Mouse (Mus musculus) layer of hippocampus, postnatal 25 days (tissue): ENCODE results near the gene Unc13b. TPM values are rescaled to one million over a fixed set of nuclear protein-coding genes. Genes with fewer than 3 reads are reported as not detected.
A peak's percentile ranks its signal among the peaks of the same experiment; 100 is the strongest.

Source experiments
- DNase-seq, 2 experiments: peaks; one replicate each; pipeline ENCODE4 v3.0.0; 2022; ENCODE audit warnings: mixed read lengths in 2 of 2, low spot score in 1 of 2; ENCODE audit errors: extremely low spot score in 1 of 2
- total RNA-seq, 2 experiments: library from RNA; stranded (reverse); gene quantifications; 2 replicates each; pipeline ENCODE4 v1.2.3; 2021

Unc13b gene
- total RNA-seq, 2 experiments from 2014 or later = 32.7 to 49.6 TPM

GRCm38 (mm10) chr4:43205571-43205970 is 146.8 kb downstream of the Unc13b start:
- DNase-seq = no peak

GRCm38 (mm10) chr4:43206989-43207388 is 148.2 kb downstream of the Unc13b start:
- no peak for DNase-seq

GRCm38 (mm10) chr4:43209081-43209579 is 150.4 kb downstream of the Unc13b start:
- DNase-seq = peak; percentile 35 to 45

GRCm38 (mm10) chr4:43209673-43210072 is 150.9 kb downstream of the Unc13b start:
- no peak for DNase-seq

- no peak for DNase-seq
These were observed 157.7 kb downstream of the Unc13b start for GRCm38 (mm10) chr4:43216491-43216890.

- no peak for DNase-seq
These were observed 159.2 kb downstream of the Unc13b start for GRCm38 (mm10) chr4:43217997-43218396.

GRCm38 (mm10) chr4:43231821-43232220 is 173.1 kb downstream of the Unc13b start:
- no peak for DNase-seq

GRCm38 (mm10) chr4:43232985-43233384 is 174.2 kb downstream of the Unc13b start:
- DNase-seq = no peak

- DNase-seq = no peak
These were observed 174.7 kb downstream of the Unc13b start for GRCm38 (mm10) chr4:43233489-43233888.

GRCm38 (mm10) chr4:43236898-43237297 is 178.1 kb downstream of the Unc13b start:
- DNase-seq = no peak

- DNase-seq = no peak
These were observed 182.0 kb downstream of the Unc13b start for GRCm38 (mm10) chr4:43240716-43241115.

GRCm38 (mm10) chr4:43244022-43244421 is 185.3 kb downstream of the Unc13b start:
- DNase-seq = no peak

- no peak for DNase-seq
These were observed 187.0 kb downstream of the Unc13b start for GRCm38 (mm10) chr4:43245776-43246175.

GRCm38 (mm10) chr4:43248026-43248425 is 189.3 kb downstream of the Unc13b start:
- DNase-seq = no peak

- DNase-seq = no peak
These were observed 190.2 kb downstream of the Unc13b start for GRCm38 (mm10) chr4:43248909-43249308.

GRCm38 (mm10) chr4:43251269-43251668 is 192.5 kb downstream of the Unc13b start:
- DNase-seq = no peak

GRCm38 (mm10) chr4:43257040-43257439 is 198.3 kb downstream of the Unc13b start:
- no peak for DNase-seq

- no peak for DNase-seq
These were observed 199.8 kb downstream of the Unc13b start for GRCm38 (mm10) chr4:43258556-43258955.

GRCm38 (mm10) chr4:43259435-43259834 is 200.7 kb downstream of the Unc13b start:
- DNase-seq = no peak

GRCm38 (mm10) chr4:43260096-43260495 is 201.3 kb downstream of the Unc13b start:
- DNase-seq = no peak

GRCm38 (mm10) chr4:43262821-43263220 is 204.1 kb downstream of the Unc13b start:
- no peak for DNase-seq

GRCm38 (mm10) chr4:43266146-43266545 is 207.4 kb downstream of the Unc13b start:
- DNase-seq = no peak
